Mouse (Mus musculus): ENCODE results near the gene Shroom1.

The Shroom1 gene

DNA sequence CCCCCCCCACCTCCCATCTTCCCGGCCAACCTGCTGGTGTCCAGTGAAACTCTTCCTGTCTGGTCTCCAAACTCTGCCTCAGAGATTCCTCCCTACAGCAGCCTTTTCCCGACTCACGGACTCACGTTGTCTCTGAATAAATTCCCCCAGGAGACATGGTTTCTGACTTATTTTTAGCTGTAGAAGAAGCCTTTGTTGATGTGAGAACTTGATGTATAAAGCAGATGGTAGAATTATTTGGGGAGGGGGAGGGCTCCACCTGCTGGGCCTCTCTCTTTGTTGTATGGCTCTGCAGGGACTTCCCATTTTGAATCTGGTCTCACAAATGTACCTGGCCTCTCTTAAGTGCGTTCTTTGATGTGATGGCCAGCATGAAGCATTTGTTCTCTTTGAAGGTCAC, 53.3 kb downstream of the Shroom1 start:
- no peak for DNase-seq (ENCODE audit: low spot score in 2 of 2)

DNA sequence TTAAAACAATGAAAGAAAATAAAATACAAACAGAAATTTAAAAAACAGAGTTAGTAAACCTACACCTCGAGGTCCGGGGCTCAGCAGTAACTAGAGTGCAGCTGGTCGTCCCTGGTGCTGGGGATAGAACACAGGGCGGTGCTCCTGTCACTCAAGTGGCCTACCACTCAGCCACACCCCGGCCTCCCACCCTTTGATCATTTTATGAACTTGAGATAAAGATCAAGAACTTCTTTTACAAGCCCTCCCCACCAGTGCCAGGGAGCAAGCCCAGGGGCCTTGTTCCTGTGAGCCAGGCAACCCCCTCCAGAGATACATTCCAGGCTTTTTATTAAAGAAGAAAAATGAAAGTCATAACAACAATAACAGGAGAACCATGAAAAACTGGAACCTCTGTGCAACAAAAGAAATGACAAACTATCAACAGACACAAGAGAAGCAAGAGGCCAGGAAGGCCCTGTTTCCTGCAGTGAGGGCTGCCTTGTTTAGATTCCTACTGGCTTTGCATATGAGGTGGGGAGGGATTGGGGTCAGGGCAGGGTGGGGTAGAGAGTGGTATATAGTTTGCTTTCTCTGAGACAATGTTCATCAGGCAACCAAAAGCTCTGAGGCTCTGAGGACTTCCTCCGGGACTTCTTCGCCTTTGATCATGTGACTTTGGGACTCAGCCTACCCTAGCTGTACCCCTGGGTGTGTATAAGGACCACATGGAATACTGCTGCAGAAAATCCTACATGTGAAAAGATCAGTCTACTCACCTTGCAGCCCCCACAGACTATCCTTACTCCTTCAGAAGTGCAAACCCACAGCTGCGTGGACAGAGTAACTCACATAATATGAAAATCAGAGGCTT, 60.0 kb downstream of the Shroom1 start:
- DNase-seq (ENCODE audit: low spot score in 2 of 2): no peak
